Mouse (Mus musculus) embryonic stem cell, embryonic (primary cell): Measurements from ENCODE around the gene Tbk1.

ENCODE experiments used
- CTCF ChIA-PET, 4 experiments: fragments of 300-600 bp in 2 of 4; fragments of 350-600 bp in 2 of 4; sonication (Branson Sonifier 250); formaldehyde crosslinking; loops; one replicate each; lab custom pipeline; 2022; ENCODE audit warnings: inconsistent platforms in 2 of 4; lab: Charles Lee
- POLR2A ChIA-PET, 4 experiments: fragments of 300-600 bp in 2 of 4; fragments of 350-600 bp in 2 of 4; sonication (Branson Sonifier 250); formaldehyde crosslinking; loops; one replicate each; lab custom pipeline; 2022; ENCODE audit warnings: antibody characterized with exemption in 4 of 4, inconsistent platforms in 1 of 4; lab: Charles Lee

Gene Tbk1

DNA sequence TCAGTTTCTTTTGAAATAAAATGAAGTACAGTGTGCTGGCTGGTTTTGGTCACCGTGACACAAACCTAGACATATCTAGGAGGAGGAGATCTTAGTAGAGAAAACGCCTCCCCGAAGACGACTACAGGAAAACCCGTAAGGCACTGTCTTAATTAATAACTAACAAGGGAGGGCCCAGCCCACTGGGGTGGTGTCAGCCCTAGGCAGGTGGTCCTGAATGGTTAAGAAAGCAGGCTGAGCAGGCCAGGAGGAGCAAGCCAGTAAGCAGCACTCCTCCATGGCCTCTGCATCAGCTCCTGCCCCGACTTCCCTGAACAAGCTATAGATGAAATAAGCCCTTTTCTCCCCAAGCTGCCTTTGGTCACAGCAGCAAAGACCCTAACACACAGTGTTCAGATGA is 16.8 kb downstream of the Tbk1 start:
- CTCF ChIA-PET = interaction anchor here in 1 of 4 experiments (0.6 kb wide), 1 partner anchor 729 kb away, joined by 8 read pairs; no protein-coding TSS in a partner anchor
- POLR2A ChIA-PET = interaction anchor here in 3 of 4 experiments (0.9 to 2.0 kb wide), 8 partner anchors 10 to 46 kb away, joined by 3 to 9 read pairs (median 4); partner anchors contain the start of gene Tbk1 (in 1 of the 3)

DNA sequence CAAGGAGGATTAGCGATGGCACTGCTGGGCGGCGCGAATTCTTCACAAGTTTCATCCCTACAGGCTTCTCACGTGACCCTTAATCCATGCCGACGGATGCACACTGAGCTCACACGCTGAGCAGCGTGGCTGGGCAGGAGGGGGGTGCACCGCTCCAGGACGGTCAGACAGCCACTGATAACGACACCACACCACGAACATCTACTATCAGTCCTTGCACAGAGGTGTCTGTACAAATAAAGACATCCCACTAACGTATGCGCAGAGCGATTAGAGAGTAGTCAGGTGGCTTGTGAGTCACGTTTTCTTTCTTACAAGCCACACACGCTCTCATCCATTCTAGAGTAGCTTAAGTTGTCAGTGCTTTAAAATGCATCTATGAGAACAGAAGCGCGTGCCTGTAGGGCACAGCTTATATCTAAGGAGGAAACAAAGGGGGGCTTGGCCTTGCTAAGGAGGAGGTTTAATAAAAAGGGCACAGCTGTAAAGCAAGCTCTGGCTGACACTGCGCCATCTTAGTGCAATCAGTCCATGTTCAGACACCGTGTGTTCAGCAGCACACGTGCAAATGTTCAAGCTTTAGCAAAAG is 17.5 kb downstream of the Tbk1 start:
- CTCF ChIA-PET = interaction anchor here in 2 of 4 experiments (0.6 to 1.2 kb wide), 2 partner anchors 36 to 728 kb away, joined by 4 to 8 read pairs; no protein-coding TSS in a partner anchor
- POLR2A ChIA-PET = interaction anchor here in 3 of 4 experiments (0.6 to 2.0 kb wide), 14 partner anchors 9 to 397 kb away, joined by 3 to 9 read pairs (median 3); partner anchors contain the start of gene Tbk1 (in 1 of the 3)

- CTCF ChIA-PET = interaction anchor here in 1 of 4 experiments (1.2 kb wide), 1 partner anchor 35 kb away, joined by 4 read pairs; no protein-coding TSS in a partner anchor
- POLR2A ChIA-PET = interaction anchor here in 3 of 4 experiments (0.7 to 2.0 kb wide), 10 partner anchors 9 to 62 kb away, joined by 3 to 9 read pairs (median 3); partner anchors contain the start of gene Tbk1 (in 1 of the 3)
Measured at GRCm38 (mm10) chr10:121568534-121568933, 18.1 kb downstream of the Tbk1 start.

DNA sequence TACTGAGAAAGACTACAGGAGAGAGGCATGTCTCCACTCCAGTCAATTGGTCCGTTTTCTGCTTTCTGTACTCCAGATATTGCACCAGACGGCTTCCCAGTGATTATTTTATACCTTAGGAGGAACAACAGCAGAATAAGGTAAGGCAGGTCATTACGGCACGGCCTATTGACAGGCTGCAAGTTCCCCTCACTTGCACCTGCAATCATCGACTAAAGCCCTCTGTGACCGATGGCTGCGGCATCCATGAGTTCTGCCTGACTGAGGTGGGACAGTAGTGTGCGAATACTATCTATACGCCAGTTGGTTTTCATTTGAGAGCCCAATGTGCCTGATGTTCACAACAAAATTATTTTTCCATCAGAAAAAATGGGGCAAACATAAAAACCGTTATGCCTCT is 18.6 kb downstream of the Tbk1 start:
- ChIA-PET POLR2A (interaction anchor here in 2 of 4 experiments (1.0 to 1.7 kb wide), 5 partner anchors 12 to 39 kb away, joined by 3 to 4 read pairs (median 3); partner anchors contain the start of gene Tbk1 (in 1 of the 2)), CTCF (interaction anchor here in 1 of 4 experiments (1.2 kb wide), 1 partner anchor 35 kb away, joined by 4 read pairs; no protein-coding TSS in a partner anchor)

GRCm38 (mm10) chr10:121564447-121564846 is 22.1 kb downstream of the Tbk1 start:
- ChIA-PET CTCF (interaction anchor here in 1 of 4 experiments (1.0 kb wide), 1 partner anchor 32 kb away, joined by 3 read pairs; no protein-coding TSS in a partner anchor), POLR2A (interaction anchor here in 1 of 4 experiments (0.6 to 1.8 kb wide), 2 partner anchors 13 to 175 kb away, joined by 3 to 6 read pairs; no protein-coding TSS in a partner anchor)

- POLR2A ChIA-PET = interaction anchor here in 2 of 4 experiments (0.6 to 1.4 kb wide), 2 partner anchors 33 to 70 kb away, joined by 3 to 5 read pairs; no protein-coding TSS in a partner anchor
- CTCF ChIA-PET = no interaction called here
Measured at GRCm38 (mm10) chr10:121558231-121558630, 28.4 kb downstream of the Tbk1 start.

DNA sequence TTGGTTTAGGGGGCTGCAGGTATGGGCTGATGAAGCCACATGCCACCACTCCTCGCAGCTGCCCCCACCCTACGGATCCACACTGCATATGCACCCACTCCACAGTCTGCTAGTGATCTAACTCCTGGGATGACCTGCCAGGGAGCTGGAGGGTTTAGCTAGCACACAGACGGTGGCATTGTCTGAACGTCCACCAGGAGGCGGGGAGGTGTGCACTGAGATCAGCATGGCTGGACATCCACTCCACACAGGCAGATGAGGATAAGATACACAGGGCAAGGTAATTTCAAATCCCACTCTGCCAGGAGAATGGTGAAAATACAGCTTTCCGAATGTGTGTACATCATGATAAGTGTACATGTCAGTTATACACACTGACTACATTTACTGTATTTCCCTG is 30.3 kb downstream of the Tbk1 start:
- CTCF ChIA-PET = interaction anchor here in 2 of 4 experiments (0.5 to 0.7 kb wide), 4 partner anchors 28 to 80 kb away, joined by 3 to 5 read pairs (median 3); no protein-coding TSS in a partner anchor
- POLR2A ChIA-PET = interaction anchor here in 3 of 4 experiments (0.5 to 1.0 kb wide), 5 partner anchors 25 to 1282 kb away, joined by 3 to 6 read pairs (median 3); no protein-coding TSS in a partner anchor

- ChIA-PET POLR2A (interaction anchor here in 2 of 4 experiments (0.9 to 1.5 kb wide), 10 partner anchors 12 to 70 kb away, joined by 3 to 14 read pairs (median 4); partner anchors contain the start of gene Tbk1 (in 1 of the 2)), CTCF (interaction anchor here in 3 of 4 experiments (0.5 to 1.2 kb wide), 4 partner anchors 9 to 49 kb away, joined by 3 to 9 read pairs (median 4); no protein-coding TSS in a partner anchor)
Measured at GRCm38 (mm10) chr10:121550334-121550733, 36.3 kb downstream of the Tbk1 start.

DNA sequence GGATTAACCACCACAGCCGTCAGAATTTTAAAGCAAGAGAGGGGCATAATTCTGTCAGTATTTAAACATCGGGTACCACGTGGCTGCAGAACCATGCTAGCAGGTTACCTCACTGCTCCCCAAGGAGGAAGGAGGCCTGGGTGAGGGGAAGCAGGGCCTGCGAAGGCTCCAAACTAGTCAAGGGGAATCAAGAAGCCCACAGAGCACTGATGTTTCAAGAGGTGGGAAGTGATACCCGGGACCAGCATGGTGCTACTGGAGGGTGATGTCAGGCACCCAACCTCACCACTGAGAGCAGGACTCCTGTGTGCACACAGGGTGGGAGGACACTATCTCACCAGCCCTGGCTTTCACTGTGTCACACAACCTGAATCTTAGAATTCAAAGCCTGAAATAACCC is 36.9 kb downstream of the Tbk1 start:
- ChIA-PET POLR2A (interaction anchor here in 1 of 4 experiments (0.5 to 1.0 kb wide), 2 partner anchors 34 to 260 kb away, joined by 3 read pairs; no protein-coding TSS in a partner anchor), CTCF (no interaction called here)

- ChIA-PET POLR2A (interaction anchor here in 1 of 4 experiments (1.4 kb wide), 1 partner anchor 14 kb away, joined by 3 read pairs; no protein-coding TSS in a partner anchor), CTCF (interaction anchor here in 1 of 4 experiments (1.3 kb wide), 1 partner anchor 9 kb away, joined by 4 read pairs; no protein-coding TSS in a partner anchor)
Measured at GRCm38 (mm10) chr10:121547162-121547561, 39.4 kb downstream of the Tbk1 start.

GRCm38 (mm10) chr10:121543577-121543976 is 43.0 kb downstream of the Tbk1 start:
- CTCF ChIA-PET = interaction anchor here in 1 of 4 experiments (1.3 kb wide), 1 partner anchor 11 kb away, joined by 3 read pairs; no protein-coding TSS in a partner anchor
- POLR2A ChIA-PET = interaction anchor here in 1 of 4 experiments (1.1 kb wide), 1 partner anchor 10 kb away, joined by 3 read pairs; no protein-coding TSS in a partner anchor

DNA sequence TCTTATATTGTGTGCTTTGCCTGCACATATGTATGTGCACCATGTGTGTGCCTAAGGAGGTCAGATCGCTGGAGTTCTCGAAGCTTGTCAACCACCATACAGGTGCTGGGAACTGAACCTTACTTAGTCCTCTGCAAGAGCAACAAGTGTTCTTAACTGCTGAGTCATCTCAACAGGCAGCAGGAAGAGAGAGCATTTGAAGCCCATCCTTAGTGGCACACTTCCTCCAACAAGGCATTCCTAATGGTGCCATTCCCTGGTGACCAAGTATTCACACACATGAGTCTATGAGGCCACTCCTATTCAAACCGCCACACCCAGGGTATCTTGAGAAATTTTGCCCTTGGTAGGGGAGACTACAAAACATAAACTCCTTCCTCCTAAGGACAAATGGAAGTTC is 44.4 kb downstream of the Tbk1 start:
- ChIA-PET CTCF (interaction anchor here in 3 of 4 experiments (0.7 to 1.3 kb wide), 3 partner anchors 8 to 9 kb away, joined by 3 read pairs; no protein-coding TSS in a partner anchor), POLR2A (interaction anchor here in 2 of 4 experiments (0.9 to 1.5 kb wide), 3 partner anchors 9 to 21 kb away, joined by 3 to 4 read pairs (median 4); no protein-coding TSS in a partner anchor)

DNA sequence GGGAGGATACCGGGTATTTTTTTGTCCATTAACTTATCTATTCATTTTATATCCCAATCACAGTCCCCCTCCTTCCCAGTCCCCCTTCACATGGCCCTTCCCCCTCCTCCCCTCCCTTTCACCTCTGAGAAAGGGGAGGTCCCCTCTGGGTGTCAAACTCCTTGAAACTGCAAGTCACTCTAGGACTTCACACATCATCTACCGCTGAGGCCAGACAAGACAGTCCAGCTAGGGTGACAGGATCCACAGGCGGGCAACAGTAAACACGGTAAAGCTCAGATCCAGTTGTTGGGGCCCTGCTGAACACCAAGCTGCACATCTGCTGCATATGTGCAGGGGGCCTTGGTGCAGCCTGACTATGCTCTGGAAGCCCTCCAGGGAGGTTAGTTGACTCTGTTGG is 51.6 kb downstream of the Tbk1 start:
- ChIA-PET POLR2A (interaction anchor here in 1 of 4 experiments (1.0 kb wide), 1 partner anchor 25 kb away, joined by 3 read pairs; no protein-coding TSS in a partner anchor), CTCF (no interaction called here)

DNA sequence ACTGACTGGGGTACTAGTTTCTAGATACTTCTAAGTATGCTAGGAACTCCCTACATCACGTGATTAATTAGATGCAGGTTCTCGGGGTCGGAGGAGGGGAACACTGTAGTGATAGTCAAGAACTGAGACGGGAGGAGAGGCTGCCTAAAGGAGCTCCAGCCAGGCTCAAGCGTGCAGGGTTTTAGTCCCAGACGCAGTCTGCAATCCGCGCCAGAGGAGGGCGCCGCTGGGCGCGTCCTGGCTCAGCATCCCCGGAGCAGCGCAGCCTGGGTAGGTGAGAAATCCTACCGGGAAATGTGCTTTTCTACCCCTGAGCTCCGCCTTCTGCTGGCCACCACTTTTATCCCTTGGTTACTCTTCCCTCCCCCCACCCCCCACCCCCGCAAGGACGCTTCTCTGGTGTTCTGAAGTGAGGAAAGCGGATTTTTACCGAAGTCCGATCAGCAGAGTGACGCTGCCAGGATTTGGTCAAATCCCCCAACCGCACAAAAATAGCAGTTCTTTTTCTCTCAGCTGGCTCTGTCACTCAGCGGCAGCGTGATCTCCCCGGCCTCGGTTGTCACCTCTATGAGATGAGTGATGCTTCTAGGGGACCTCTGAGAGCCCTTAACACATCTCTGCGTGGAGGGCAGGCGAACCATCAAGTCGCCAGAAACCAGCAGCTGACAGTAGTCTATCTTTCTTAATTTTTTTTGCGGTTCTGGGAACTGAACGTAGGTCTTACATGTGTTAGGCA is 53.3 kb downstream of the Tbk1 start:
- POLR2A ChIA-PET = interaction anchor here (0.6 to 2.1 kb wide), 22 partner anchors 9 to 1829 kb away, joined by 3 to 9 read pairs (median 3); partner anchors contain the start of genes Tbk1 (in 2 of the 4), D930020B18Rik (in 1 of the 4), Gns (in 1 of the 4) and Xpot (in 1 of the 4)
- CTCF ChIA-PET = interaction anchor here (0.6 to 1.9 kb wide), 46 partner anchors 8 to 1630 kb away, joined by 3 to 10 read pairs (median 4); partner anchors contain the start of genes BC048403 (in 1 of the 4), D930020B18Rik (in 1 of the 4), Tbk1 (in 1 of the 4) and Wif1 (in 1 of the 4)

DNA sequence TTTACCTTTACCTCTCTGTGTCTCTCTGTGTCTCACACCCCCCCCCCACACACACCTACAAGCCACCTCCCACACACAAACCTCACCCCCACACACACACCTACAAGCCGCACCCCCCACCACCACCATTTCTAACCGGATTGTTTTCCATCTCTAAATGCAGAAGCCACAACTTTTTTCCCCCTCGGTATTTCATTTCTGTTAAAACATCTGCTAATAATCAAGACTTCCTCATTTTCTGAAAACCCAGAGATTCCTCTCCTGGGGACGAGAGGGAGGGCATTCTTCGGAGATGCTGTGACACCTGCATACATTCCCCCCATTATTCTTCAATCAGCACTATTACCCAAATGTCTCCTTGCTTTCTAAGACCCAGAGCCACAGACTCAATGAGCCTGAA is 55.0 kb downstream of the Tbk1 start:
- POLR2A ChIA-PET = no interaction called here
- CTCF ChIA-PET = interaction anchor here in 1 of 4 experiments (0.5 to 1.9 kb wide), 4 partner anchors 104 to 201 kb away, joined by 3 to 5 read pairs (median 4); no protein-coding TSS in a partner anchor

GRCm38 (mm10) chr10:121530365-121531003 is 56.1 kb downstream of the Tbk1 start:
- ChIA-PET POLR2A (interaction anchor here in 1 of 4 experiments (1.4 kb wide), 1 partner anchor 21 kb away, joined by 3 read pairs; no protein-coding TSS in a partner anchor), CTCF (interaction anchor here in 1 of 4 experiments (0.5 kb wide), 1 partner anchor 44 kb away, joined by 3 read pairs; no protein-coding TSS in a partner anchor)
